Mouse (Mus musculus) liver, embryonic 14.5 days (tissue): ENCODE results near the gene Cggbp1.

Experiments used
- CTCF ChIP-seq: IDR thresholded peaks from 2 replicates; pipeline ENCODE4 v1.5.1; 2016; ENCODE audit warnings: antibody characterized with exemption, low read depth, control low read depth
- EP300 ChIP-seq: IDR thresholded peaks from 2 replicates; pipeline ENCODE4 v1.6.1; 2016; ENCODE audit warnings: antibody characterized with exemption, low read depth

GRCm38 (mm10) chr16:64852891-64853290 is 1.1 kb downstream of the Cggbp1 start:
- TF ChIP-seq CTCF (no peak), EP300 (no peak)
